ENCODE assay signal across 9 mouse cellular contexts in genomic region chr3:66331592-66332400, GRCm38 (mm10). TPM values are rescaled to one million over a fixed set of nuclear protein-coding genes. Genes with fewer than 3 reads are reported as not detected.
DNase-seq lines count a peak whose midpoint lies in the region; ATAC-seq and TF ChIP-seq lines count a peak whose summit lies in the region.
"Had no signal": no experiment of that assay in that cellular context is flagged by ENCODE, and none has a peak within 500 bp of the region (broad histone marks: within the 10 kb centered on the region; RNA-seq: fewer than 3 reads in every experiment).

No protein-coding gene starts in this region.

- ATAC-seq in kidney, embryonic 15.5 days (replicated peaks; ENCODE audit: low FRiP score), result peak; percentile 62; the same call in 1 of the 2 replicates
- ATAC-seq in limb, embryonic 13.5 days (ENCODE audit: low FRiP score, low read depth), result peak; percentile 85
- peak; percentile 78; the same call in 1 of the 2 replicates for ATAC-seq in neural tube, embryonic 12.5 days (ENCODE audit: low FRiP score, low read depth)
- ATAC-seq in erythroblast, adult 5-6 weeks (replicated peaks; ENCODE audit: low FRiP score, poor library complexity, severe bottlenecking), result no peak; the same call in 1 of the 2 replicates

- no peaks in the 10 kb centered on the region for H3K9me3 ChIP-seq in E14TG2a.4 (ENCODE audit: low read length)
- no peaks in the 10 kb centered on the region for H3K9me3 ChIP-seq in kidney, embryonic 15.5 days (replicated peaks)
- H3K9me3 ChIP-seq in limb, embryonic 13.5 days, result no peaks in the 10 kb centered on the region
- no peaks in the 10 kb centered on the region for H3K9me3 ChIP-seq in neural tube, embryonic 12.5 days
- H3K9me3 ChIP-seq: liver, embryonic 15.5 days had no signal

- H3K4me2 ChIP-seq in kidney, embryonic 15.5 days, result no peak overlapping the region
- H3K4me2 ChIP-seq in limb, embryonic 13.5 days (replicated peaks), result no peak overlapping the region
- no peak overlapping the region for H3K4me2 ChIP-seq in neural tube, embryonic 12.5 days (replicated peaks)
- H3K4me2 ChIP-seq: liver, embryonic 15.5 days had no signal

- H3K27me3 ChIP-seq in E14TG2a.4 (ENCODE audit: insufficient read depth, low read length), result no peaks in the 10 kb centered on the region
- no peaks in the 10 kb centered on the region for H3K27me3 ChIP-seq in kidney, embryonic 15.5 days
- peaks cover 9% of the 10 kb centered on the region; the same call in 1 of the 2 replicates for H3K27me3 ChIP-seq in limb, embryonic 13.5 days
- H3K27me3 ChIP-seq in neural tube, embryonic 12.5 days (replicated peaks), result no peaks in the 10 kb centered on the region
- H3K27me3 ChIP-seq: liver, embryonic 15.5 days had no signal

- TF ChIP-seq CTCF in E14TG2a.4 (conservative IDR thresholded peaks at IDR 0.05; ENCODE audit: low read length), result peak; percentile 63
- peak; percentile 80 for TF ChIP-seq CTCF in gastrocnemius, adult 2 months (IDR thresholded peaks at IDR 0.05)

- no peak overlapping the region for H3K4me3 ChIP-seq in E14TG2a.4 (replicated peaks; ENCODE audit: low read length)
- H3K4me3 ChIP-seq in gastrocnemius, adult 2 months, result no peak overlapping the region
- no peak overlapping the region for H3K4me3 ChIP-seq in kidney, embryonic 15.5 days (replicated peaks)
- H3K4me3 ChIP-seq in limb, embryonic 13.5 days, result no peak overlapping the region
- no peak overlapping the region for H3K4me3 ChIP-seq in neural tube, embryonic 12.5 days
- H3K4me3 ChIP-seq: liver, embryonic 15.5 days had no signal

- no peaks in the 10 kb centered on the region for H3K4me1 ChIP-seq in E14TG2a.4 (replicated peaks; ENCODE audit: low read depth, low read length)
- no peaks in the 10 kb centered on the region for H3K4me1 ChIP-seq in kidney, embryonic 15.5 days
- H3K4me1 ChIP-seq in limb, embryonic 13.5 days, result 0 out of 2 replicates have a peak, but pooled peaks cover 4% of the 10 kb centered on the region
- no peaks in the 10 kb centered on the region for H3K4me1 ChIP-seq in neural tube, embryonic 12.5 days
- H3K4me1 ChIP-seq: liver, embryonic 15.5 days had no signal

- no peaks in the 10 kb centered on the region for H3K36me3 ChIP-seq in E14TG2a.4 (ENCODE audit: insufficient read depth, low read length)
- no peaks in the 10 kb centered on the region for H3K36me3 ChIP-seq in kidney, embryonic 15.5 days
- no peaks in the 10 kb centered on the region for H3K36me3 ChIP-seq in limb, embryonic 13.5 days
- no peaks in the 10 kb centered on the region for H3K36me3 ChIP-seq in neural tube, embryonic 12.5 days
- H3K36me3 ChIP-seq: liver, embryonic 15.5 days had no signal

- 54% methylated on average over 12 of the region's 12 CpGs for WGBS in kidney, embryonic 15.5 days
- WGBS in limb, embryonic 13.5 days, result 55% methylated on average over 12 of the region's 12 CpGs
- 55% methylated on average over 12 of the region's 12 CpGs for WGBS in neural tube, embryonic 12.5 days

- no peak overlapping the region for H3K27ac ChIP-seq in gastrocnemius, adult 2 months
- H3K27ac ChIP-seq in kidney, embryonic 15.5 days, result no peak overlapping the region
- H3K27ac ChIP-seq in limb, embryonic 13.5 days, result no peak overlapping the region
- H3K27ac ChIP-seq in neural tube, embryonic 12.5 days, result no peak overlapping the region
- H3K27ac ChIP-seq: liver, embryonic 15.5 days had no signal

- DNase-seq in WW6 (ENCODE audit: low read depth, low spot score), result peak; percentile 46
- DNase-seq in cerebellum, postnatal 36 days, result peak; percentile 34 to 37
- DNase-seq in gastrocnemius, adult 2 months, result peak; percentile 25

- intact Hi-C loops in gastrocnemius, adult 2 months (cut with DNase I), result loop anchor here (2.0 to 5.0 kb wide), 2 partner anchors 936 to 1013 kb away; no protein-coding TSS in a partner anchor

- H3K9ac ChIP-seq in kidney, embryonic 15.5 days, result no peak overlapping the region
- H3K9ac ChIP-seq in limb, embryonic 13.5 days, result no peak overlapping the region
- no peak overlapping the region for H3K9ac ChIP-seq in neural tube, embryonic 12.5 days
- H3K9ac ChIP-seq: liver, embryonic 15.5 days had no signal

RNA-seq across cellular contexts. Expression of gene Veph1, which starts 35.2 kb away (rescaled TPM):
- not detected for total RNA-seq in gastrocnemius, adult 2 months (2021)
- polyA plus RNA-seq in kidney, embryonic 15.5 days (2015; fragmentation: Nextera tagmentation; extraction: Ambion mirVana), result 12.0 and 12.8 TPM in 2 replicates
- polyA plus RNA-seq in limb, embryonic 13.5 days (2015; fragmentation: Nextera tagmentation; extraction: Ambion mirVana), result 2.1 and 2.9 TPM in 2 replicates
- polyA plus RNA-seq in neural tube, embryonic 12.5 days (2016; fragmentation: Nextera tagmentation; extraction: Ambion mirVana), result 5.8 and 6.4 TPM in 2 replicates
- 0.21 and 0.77 TPM in 2 replicates for total RNA-seq in erythroblast, adult 5-6 weeks (2015; ENCODE audit: low replicate concordance)
- not detected in 2 replicates for total RNA-seq in erythroblast, adult 5-6 weeks (2017; ENCODE audit: low replicate concordance)
